Mouse (Mus musculus) CH12.LX (cell line): ENCODE data around the gene Gars. TPM values are rescaled to one million over a fixed set of nuclear protein-coding genes. Genes with fewer than 3 reads are reported as not detected.

ENCODE experiments used
- DNase-seq: peaks from one replicate; pipeline ENCODE4 v3.0.0-alpha.2; 2013; ENCODE audit errors: extremely low read depth
- H3K27ac ChIP-seq: 2 replicates; pipeline ENCODE4 v1.5.1; 2012; ENCODE audit warnings: low read depth, mild to moderate bottlenecking, control low read depth, moderate library complexity; ENCODE audit not compliant: insufficient read depth
- H3K27me3 ChIP-seq: replicated peaks from 2 replicates; pipeline ENCODE3; 2012; ENCODE audit warnings: inconsistent platforms
- H3K36me3 ChIP-seq, 2 experiments: replicated peaks in 1 of 2; 2 replicates each; pipeline versions ENCODE3 to v1.6.1; 2012; ENCODE audit warnings: inconsistent platforms in 1 of 2, low read length in 1 of 2, mild to moderate bottlenecking in 1 of 2, mixed read lengths in 1 of 2, moderate library complexity in 1 of 2; ENCODE audit not compliant: control insufficient read depth in 1 of 2, insufficient read depth in 1 of 2
- H3K4me1 ChIP-seq, 2 experiments: 2 replicates each; pipeline ENCODE4 v1.6.1; 2012; ENCODE audit warnings: inconsistent platforms in 1 of 2, moderate library complexity in 1 of 2; ENCODE audit not compliant: insufficient read depth in 2 of 2, control insufficient read depth in 1 of 2
- H3K4me2 ChIP-seq: 2 replicates; pipeline ENCODE4 v1.6.1; 2012; ENCODE audit warnings: low read depth, mild to moderate bottlenecking, control low read depth; ENCODE audit not compliant: poor library complexity, insufficient read depth, severe bottlenecking
- H3K4me3 ChIP-seq, 3 experiments: fragments of 150-350 bp in 1 of 3; sonication (generic) in 1 of 3; replicated peaks in 1 of 3; 2 replicates each; pipeline versions ENCODE3 to v1.5.1; 2011 to 2012; ENCODE audit warnings: low read depth in 2 of 3, low read length in 2 of 3, mild to moderate bottlenecking in 2 of 3, moderate library complexity in 2 of 3, control low read depth in 1 of 3, improper control_type of control experiment in 1 of 3, inconsistent platforms in 1 of 3, mixed read lengths in 1 of 3; ENCODE audit not compliant: poor library complexity in 1 of 3
- H3K79me2 ChIP-seq: replicated peaks from 2 replicates; pipeline ENCODE4 v1.6.1; 2012; ENCODE audit warnings: mild to moderate bottlenecking, moderate library complexity; ENCODE audit not compliant: control insufficient read depth, poor library complexity, insufficient read depth, severe bottlenecking; ENCODE audit errors: extremely low read depth
- H3K9ac ChIP-seq: 2 replicates; pipeline ENCODE4 v1.6.1; 2012; ENCODE audit warnings: low read depth, mild to moderate bottlenecking, control low read depth, moderate library complexity; ENCODE audit not compliant: insufficient read depth
- H3K9me3 ChIP-seq: replicated peaks from 2 replicates; pipeline ENCODE3; 2012; ENCODE audit warnings: low read length, inconsistent platforms, mixed read lengths
- CHD1 ChIP-seq: IDR thresholded peaks from 2 replicates; pipeline ENCODE4 v1.6.1; 2012; ENCODE audit warnings: low read depth, low read length, improper control_type of control experiment, inconsistent platforms
- CHD2 ChIP-seq: IDR thresholded peaks from 2 replicates; pipeline ENCODE4 v1.6.1; 2011; ENCODE audit warnings: low read length, improper control_type of control experiment
- CTCF ChIP-seq, 2 experiments: IDR thresholded peaks in 1 of 2; conservative IDR thresholded peaks in 1 of 2; 2 replicates each; pipeline ENCODE4 v1.5.1; 2011 to 2012; ENCODE audit warnings: low read depth in 2 of 2, low read length in 2 of 2, improper control_type of control experiment in 1 of 2, inconsistent platforms in 1 of 2, mild to moderate bottlenecking in 1 of 2, moderate library complexity in 1 of 2
- ELF1 ChIP-seq: IDR thresholded peaks from 2 replicates; pipeline ENCODE4 v1.6.1; 2014; ENCODE audit warnings: low read depth, mild to moderate bottlenecking, inconsistent platforms, low read length, improper control_type of control experiment
- EP300 ChIP-seq: IDR thresholded peaks from 2 replicates; pipeline ENCODE4 v1.6.1; 2011; ENCODE audit warnings: low read length, improper control_type of control experiment
- ETS1 ChIP-seq: conservative IDR thresholded peaks from 2 replicates; pipeline ENCODE4 v1.6.1; 2012; ENCODE audit warnings: low read depth, mild to moderate bottlenecking, inconsistent platforms, low read length, improper control_type of control experiment, moderate library complexity
- GABPA ChIP-seq: IDR thresholded peaks from 2 replicates; pipeline ENCODE4 v1.6.1; 2012; ENCODE audit warnings: low read depth, low read length, improper control_type of control experiment, inconsistent platforms; ENCODE audit not compliant: insufficient replicate concordance
- IRF4 ChIP-seq: IDR thresholded peaks from 2 replicates; pipeline ENCODE4 v1.6.1; 2014; ENCODE audit warnings: low read depth, mild to moderate bottlenecking, inconsistent platforms, low read length, improper control_type of control experiment
- JUN ChIP-seq: IDR thresholded peaks from 2 replicates; pipeline ENCODE4 v1.6.1; 2011; ENCODE audit warnings: low read depth, mild to moderate bottlenecking, low read length, improper control_type of control experiment, moderate library complexity; ENCODE audit not compliant: insufficient read depth
- JUND ChIP-seq: conservative IDR thresholded peaks from 2 replicates; pipeline ENCODE4 v1.6.1; 2011; ENCODE audit warnings: low read depth, low read length, improper control_type of control experiment
- KAT2A ChIP-seq: IDR thresholded peaks from 2 replicates; pipeline ENCODE4 v1.6.1; 2012; ENCODE audit warnings: low read length, improper control_type of control experiment, inconsistent platforms; ENCODE audit not compliant: insufficient replicate concordance
- MAX ChIP-seq: IDR thresholded peaks from 2 replicates; pipeline ENCODE4 v1.6.1; 2011; ENCODE audit warnings: low read length, improper control_type of control experiment
- MAZ ChIP-seq: IDR thresholded peaks from 2 replicates; pipeline ENCODE4 v1.6.1; 2012; ENCODE audit warnings: low read depth, mild to moderate bottlenecking, inconsistent platforms, low read length, improper control_type of control experiment, moderate library complexity
- MEF2A ChIP-seq: IDR thresholded peaks from 2 replicates; pipeline ENCODE4 v1.6.1; 2014; ENCODE audit warnings: low read depth, mild to moderate bottlenecking, inconsistent platforms, low read length, improper control_type of control experiment, borderline replicate concordance
- MYC ChIP-seq: IDR thresholded peaks from 2 replicates; pipeline ENCODE4 v1.6.1; 2011; ENCODE audit warnings: low read depth, mild to moderate bottlenecking, improper control_type of control experiment, low read length
- NELFE ChIP-seq: IDR thresholded peaks from 2 replicates; pipeline ENCODE4 v1.6.1; 2011; ENCODE audit warnings: low read depth, low read length, improper control_type of control experiment
- POLR2AphosphoS2 ChIP-seq: IDR thresholded peaks from 2 replicates; pipeline ENCODE4 v1.6.1; 2011; ENCODE audit warnings: low read depth, low read length, improper control_type of control experiment
- RCOR1 ChIP-seq: conservative IDR thresholded peaks from 2 replicates; pipeline ENCODE4 v1.6.1; 2012; ENCODE audit warnings: low read depth, mild to moderate bottlenecking, inconsistent platforms, low read length, improper control_type of control experiment
- SIN3A ChIP-seq: IDR thresholded peaks from 2 replicates; pipeline ENCODE4 v1.6.1; 2012; ENCODE audit warnings: low read length, improper control_type of control experiment, inconsistent platforms
- SMC3 ChIP-seq: IDR thresholded peaks from 2 replicates; pipeline ENCODE4 v1.6.1; 2011; ENCODE audit warnings: low read depth, low read length, improper control_type of control experiment
- TBP ChIP-seq: conservative IDR thresholded peaks from 2 replicates; pipeline ENCODE4 v1.6.1; 2011; ENCODE audit warnings: low read depth, low read length, improper control_type of control experiment
- TCF12 ChIP-seq: IDR thresholded peaks from 2 replicates; pipeline ENCODE4 v1.6.1; 2014; ENCODE audit warnings: low read depth, mild to moderate bottlenecking, inconsistent platforms, low read length, improper control_type of control experiment
- UBTF ChIP-seq: IDR thresholded peaks from 2 replicates; pipeline ENCODE4 v1.6.1; 2012; ENCODE audit warnings: low read depth, mild to moderate bottlenecking, inconsistent platforms, low read length, improper control_type of control experiment, moderate library complexity
- USF1 ChIP-seq: IDR thresholded peaks from 2 replicates; pipeline ENCODE4 v1.6.1; 2014; ENCODE audit warnings: low read depth, mild to moderate bottlenecking, inconsistent platforms, low read length, improper control_type of control experiment
- ZC3H11A ChIP-seq: IDR thresholded peaks from 2 replicates; pipeline ENCODE4 v1.6.1; 2012; ENCODE audit warnings: low read depth, mild to moderate bottlenecking, inconsistent platforms, low read length, improper control_type of control experiment
- ZKSCAN1 ChIP-seq: IDR thresholded peaks from 2 replicates; pipeline ENCODE4 v1.6.1; 2012; ENCODE audit warnings: low read depth, inconsistent platforms, low read length, improper control_type of control experiment, borderline replicate concordance
- dilution Hi-C: fragments of 300-500 bp; cut with MboI; formaldehyde crosslinking; loops from 2 replicates; pipeline ENCODE4 v1.14.3; 2020; ENCODE audit warnings: low sequenced_read_pairs; ENCODE audit not compliant: extremely low pct_unique_long_range_greater_than_20kb, extremely low pct_ligation_motif_present
- in situ Hi-C: fragments of 300-500 bp; cut with MboI; formaldehyde crosslinking; loops from 3 replicates; pipeline ENCODE4 v1.14.3; 2019; ENCODE audit warnings: low sequenced_read_pairs, low pct_ligation_motif_present, low pct_unique_long_range_greater_than_20kb, mixed read lengths
- polyA plus RNA-seq: library from polyadenylated mRNA; unstranded; fragments of >175 nt; gene quantifications from 2 replicates; pipeline ENCODE4 v1.2.1, GENCODE M21; 2012; ENCODE audit warnings: low read depth; ENCODE audit not compliant: insufficient read length
- total RNA-seq, 2 experiments: library from RNA; depleted of rRNA; stranded (reverse); fragments of 300-350 nt in 1 of 2; fragments of >200 nt in 1 of 2; gene quantifications; 2 replicates each; pipeline ENCODE4 v1.2.3; 2012 to 2014

Gene Gars
- total and polyA plus RNA-seq, 3 experiments, result 329 to 457 (median 341) TPM

GRCm38 (mm10) chr6:55098030-55098429, 60.2 kb downstream of the Gars start:
- DNase-seq, result no peak
- TF ChIP-seq JUN (no peak), POLR2AphosphoS2 (no peak), IRF4 (no peak), ZKSCAN1 (no peak), CTCF (conservative IDR thresholded peaks at IDR 0.05 in 1 of 2, IDR thresholded peaks at IDR 0.05 in 1 of 2; ENCODE audit: low read depth in 2 of 2, low read length in 2 of 2) (no peak), EP300 (no peak), MYC (no peak), TBP (no peak), SMC3 (no peak), ZC3H11A (no peak), TCF12 (no peak), SIN3A (no peak), UBTF (no peak), NELFE (no peak), MAX (no peak), JUND (no peak), ELF1 (no peak), MAZ (no peak)
- no peak overlapping the region for H3K4me2 ChIP-seq
- H3K9me3 ChIP-seq, result no peaks in the 10 kb centered on the region
- H3K4me1 ChIP-seq, result peaks cover 9 to 15% of the 10 kb centered on the region in 2 experiments
- no peaks in the 10 kb centered on the region for H3K79me2 ChIP-seq
- dilution Hi-C loops (no loop called here), in situ Hi-C loops (no loop called here)
- H3K9ac ChIP-seq, result no peak overlapping the region
- peaks cover 4% of the 10 kb centered on the region for H3K27me3 ChIP-seq
- no peak overlapping the region for H3K4me3 ChIP-seq
- H3K27ac ChIP-seq, result no peak overlapping the region
- no peaks in the 10 kb centered on the region for H3K36me3 ChIP-seq

DNA sequence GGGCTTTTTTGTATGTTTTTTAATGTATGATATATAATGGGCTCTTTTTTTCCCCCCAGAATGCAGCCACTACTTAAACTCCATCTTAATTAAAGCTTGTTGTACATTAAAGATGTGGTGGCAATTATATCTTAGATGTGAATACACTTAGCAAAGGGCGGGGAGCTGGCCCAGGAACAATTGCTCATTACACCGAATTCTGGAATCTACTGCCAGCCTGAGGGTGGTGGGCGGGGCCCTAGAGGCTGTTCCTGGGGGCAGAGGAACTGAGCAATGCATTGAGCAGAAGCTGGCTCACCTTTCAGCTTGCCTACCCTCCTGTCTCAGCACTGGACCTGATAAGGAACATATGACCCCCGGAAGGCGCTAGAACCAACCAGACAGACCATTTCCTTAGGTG, 60.8 kb downstream of the Gars start:
- in situ Hi-C loops, result no loop called here
- Histone ChIP-seq H3K4me2 (no peak overlapping the region), H3K27me3 (peaks cover 5% of the 10 kb centered on the region), H3K79me2 (no peaks in the 10 kb centered on the region), H3K4me1 (peaks cover 9 to 15% of the 10 kb centered on the region in 2 experiments), H3K27ac (no peak overlapping the region), H3K9me3 (no peaks in the 10 kb centered on the region), H3K9ac (no peak overlapping the region), H3K4me3 (no peak overlapping the region), H3K36me3 (no peaks in the 10 kb centered on the region)
- TF ChIP-seq ZC3H11A, result no peak
- no peak for TF ChIP-seq CTCF (conservative IDR thresholded peaks at IDR 0.05 in 1 of 2, IDR thresholded peaks at IDR 0.05 in 1 of 2; ENCODE audit: low read depth in 2 of 2, low read length in 2 of 2)
- no peak for TF ChIP-seq GABPA
- no peak for TF ChIP-seq ETS1
- no peak for TF ChIP-seq USF1
- TF ChIP-seq EP300, result no peak
- no peak for TF ChIP-seq UBTF
- TF ChIP-seq CHD2, result no peak
- no peak for TF ChIP-seq KAT2A
- TF ChIP-seq JUN, result no peak
- no peak for TF ChIP-seq TCF12
- TF ChIP-seq MEF2A, result no peak
- no peak for TF ChIP-seq SMC3
- no peak for TF ChIP-seq CHD1
- no peak for TF ChIP-seq RCOR1
- no peak for TF ChIP-seq MAZ
- dilution Hi-C loops, result no loop called here
- no peak for DNase-seq
